Mouse (Mus musculus) bone marrow, adult 2 months (tissue): ENCODE results near the gene Gm11733. TPM values are rescaled to one million over a fixed set of nuclear protein-coding genes. Genes with fewer than 3 reads are reported as not detected.

ENCODE experiments used
- H3K27ac ChIP-seq: fragments of 200-500 bp; 2 replicates; pipeline ENCODE4 v1.5.1; 2012; ENCODE audit warnings: low read depth, mild to moderate bottlenecking, control low read depth, inconsistent platforms, low read length; ENCODE audit not compliant: control insufficient read depth, poor library complexity, insufficient read depth
- H3K4me1 ChIP-seq: fragments of 200-500 bp; 2 replicates; pipeline ENCODE4 v1.6.1; 2011; ENCODE audit warnings: low read length; ENCODE audit not compliant: control insufficient read depth, insufficient read depth
- H3K4me3 ChIP-seq: fragments of 200-500 bp; replicated peaks from 2 replicates; pipeline ENCODE3; 2011; ENCODE audit warnings: mild to moderate bottlenecking, low read depth, low read length, control low read depth; ENCODE audit not compliant: control insufficient read depth
- CTCF ChIP-seq: fragments of 200-500 bp; IDR thresholded peaks from 2 replicates; pipeline ENCODE4 v1.5.1; 2011; ENCODE audit warnings: low read length, control low read depth; ENCODE audit not compliant: control insufficient read depth, insufficient read depth
- POLR2A ChIP-seq: fragments of 200-500 bp; IDR thresholded peaks from 2 replicates; pipeline ENCODE4 v1.6.1; 2011; ENCODE audit warnings: low read depth, mild to moderate bottlenecking, control low read depth, low read length, borderline replicate concordance; ENCODE audit not compliant: control insufficient read depth
- WGBS: fragments of 180-500 bp; shearing (Covaris S2); methylation state at CpG from one replicate; pipeline ENCODE4 v1.1.7; 2018; 5-methylcytosine and 5-hydroxymethylcytosine counted together
- polyA plus RNA-seq: library from polyadenylated mRNA; stranded (reverse); fragments of >200 nt; gene quantifications from 2 replicates; pipeline ENCODE4 v1.2.4, GENCODE M21; 2011; ENCODE audit warnings: low replicate concordance; ENCODE audit not compliant: missing spikeins, insufficient read depth, insufficient read length

Gene Gm11733
- polyA plus RNA-seq, 1 experiment = not detected

- WGBS = 48% methylated on average over 3 of the region's 3 CpGs
- no peak overlapping the region for H3K27ac ChIP-seq
- no peaks in the 10 kb centered on the region for H3K4me1 ChIP-seq
- H3K4me3 ChIP-seq = no peak overlapping the region
- no peak for TF ChIP-seq POLR2A
- TF ChIP-seq CTCF = no peak
These were observed 52.4 kb downstream of the Gm11733 start for GRCm38 (mm10) chr11:117536586-117536985.

Other genes starting within 250 kb of the Gm11733 start
- gene Tnrc6c, start 169.9 kb downstream of the Gm11733 start, polyA plus RNA-seq = 14.5 and 19.5 TPM in 2 replicates